Mouse (Mus musculus) embryonic facial prominence, embryonic 13.5 days (tissue): Measurements from ENCODE around the gene Cyb561d2. TPM values are rescaled to one million over a fixed set of nuclear protein-coding genes. Genes with fewer than 3 reads are reported as not detected.
A peak's percentile ranks its signal among the peaks of the same experiment; 100 is the strongest.
"Not testable (repeated sequence)": the region's sequence is repeated elsewhere in the genome, so short reads cannot be mapped to it uniquely, and the experiment has no call there.

Experiments
- ATAC-seq: fragments of 200-750 bp; cut with Nextera tagmentation; 2 replicates; pipeline ENCODE4 v1.8.0; 2017; ENCODE audit warnings: low read depth; ENCODE audit not compliant: insufficient number of reproducible peaks, insufficient read depth, low FRiP score, low TSS enrichment
- H3K27ac ChIP-seq: fragments of 300-500 bp; sonication (generic); 2 replicates; pipeline ENCODE4 v1.5.1; 2015; ENCODE audit warnings: moderate library complexity, mild to moderate bottlenecking, inconsistent platforms
- H3K27me3 ChIP-seq: fragments of 300-500 bp; sonication (generic); 2 replicates; pipeline ENCODE4 v1.6.1; 2015; ENCODE audit warnings: mild to moderate bottlenecking, inconsistent platforms
- H3K36me3 ChIP-seq: fragments of 300-500 bp; sonication (generic); 2 replicates; pipeline ENCODE4 v1.6.1; 2015; ENCODE audit warnings: mild to moderate bottlenecking, inconsistent platforms
- H3K4me1 ChIP-seq: fragments of 300-500 bp; sonication (generic); 2 replicates; pipeline ENCODE4 v1.6.1; 2015; ENCODE audit warnings: inconsistent platforms
- H3K4me2 ChIP-seq: fragments of 300-500 bp; sonication (generic); 2 replicates; pipeline ENCODE4 v1.6.1; 2015; ENCODE audit warnings: moderate library complexity, mild to moderate bottlenecking, inconsistent platforms
- H3K4me3 ChIP-seq: fragments of 300-500 bp; sonication (generic); 2 replicates; pipeline ENCODE4 v1.5.1; 2015; ENCODE audit warnings: mild to moderate bottlenecking, inconsistent platforms
- H3K9ac ChIP-seq: fragments of 300-500 bp; sonication (generic); 2 replicates; pipeline ENCODE4 v1.6.1; 2015; ENCODE audit warnings: mild to moderate bottlenecking, inconsistent platforms
- H3K9me3 ChIP-seq: fragments of 300-500 bp; sonication (generic); 2 replicates; pipeline ENCODE4 v1.6.1; 2016; ENCODE audit warnings: inconsistent platforms
- WGBS: fragments of 180-500 bp; shearing (Covaris S2); methylation state at CpG from one replicate; pipeline ENCODE4 v1.1.7; 2015; ENCODE audit warnings: mixed read lengths; 5-methylcytosine and 5-hydroxymethylcytosine counted together
- polyA plus RNA-seq: library from polyadenylated mRNA; unstranded; fragments of >200 nt; fragmentation: Nextera tagmentation; extraction: Ambion mirVana; gene quantifications from 2 replicates; pipeline ENCODE4 v1.2.1, GENCODE M21; 2015

Gene Cyb561d2
- polyA plus RNA-seq, 1 experiment from 2014 or later = 26.1 TPM

GRCm38 (mm10) chr9:107570845-107571244 lies 28.9 kb upstream of the Cyb561d2 start:
- WGBS = 89% methylated on average over 21 of the region's 21 CpGs
- H3K27me3 ChIP-seq = no peaks in the 10 kb centered on the region
- H3K9ac ChIP-seq = peak overlapping the region; percentile 84
- peaks cover 44% of the 10 kb centered on the region for H3K4me1 ChIP-seq
- no peaks in the 10 kb centered on the region for H3K9me3 ChIP-seq
- peaks cover 45% of the 10 kb centered on the region for H3K36me3 ChIP-seq
- H3K4me2 ChIP-seq = peak overlapping the region; percentile 88
- H3K27ac ChIP-seq = peak overlapping the region; percentile 91; the same call in 1 of the 2 replicates
- no peak for ATAC-seq
- peak overlapping the region; percentile 83 for H3K4me3 ChIP-seq

DNA sequence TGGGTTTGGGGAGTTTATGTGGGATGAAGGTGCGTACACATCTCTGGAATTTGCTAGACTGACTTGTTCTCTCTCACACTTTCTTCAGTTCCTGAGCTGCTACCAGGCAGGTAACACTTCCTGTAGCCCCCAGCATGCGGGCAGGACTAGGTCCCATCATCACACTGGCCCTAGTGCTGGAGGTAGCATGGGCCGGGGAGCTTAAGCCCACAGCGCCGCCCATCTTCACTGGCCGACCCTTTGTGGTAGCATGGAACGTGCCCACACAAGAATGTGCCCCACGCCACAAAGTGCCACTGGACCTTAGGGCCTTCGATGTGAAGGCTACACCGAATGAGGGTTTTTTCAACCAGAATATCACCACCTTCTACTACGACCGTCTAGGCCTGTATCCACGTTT lies 28.0 kb upstream of the Cyb561d2 start:
- WGBS = 45% methylated on average over 13 of the region's 13 CpGs
- Histone ChIP-seq H3K4me2 (peak overlapping the region; percentile 88), H3K4me3 (peak overlapping the region; percentile 83), H3K27me3 (no peaks in the 10 kb centered on the region), H3K27ac (peak overlapping the region; percentile 91), H3K9ac (peak overlapping the region; percentile 84), H3K4me1 (peaks cover 49% of the 10 kb centered on the region), H3K36me3 (peaks cover 52% of the 10 kb centered on the region), H3K9me3 (no peaks in the 10 kb centered on the region)
- ATAC-seq = no peak

DNA sequence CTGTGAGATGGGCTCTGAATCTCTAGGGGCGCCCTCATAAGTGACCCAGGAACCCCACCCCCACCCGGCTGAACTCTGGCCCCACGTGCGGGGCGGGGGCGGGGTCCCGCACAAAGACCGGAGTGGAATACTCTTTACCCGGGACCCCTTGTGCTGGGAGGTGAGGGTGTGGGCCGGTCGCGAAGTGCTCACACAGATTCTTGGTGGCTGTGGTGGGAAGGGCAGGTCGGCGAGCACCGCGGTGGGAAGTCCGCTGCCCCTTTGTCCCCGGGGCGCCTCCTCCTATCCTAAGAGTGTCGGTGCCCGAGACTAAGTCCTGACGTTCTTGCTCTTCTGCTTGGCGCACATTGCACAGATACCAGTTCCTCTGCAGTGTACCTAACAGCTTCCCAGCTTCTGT lies 27.3 kb upstream of the Cyb561d2 start:
- Histone ChIP-seq H3K4me2 (peak overlapping the region; percentile 88), H3K27ac (peak overlapping the region; percentile 91), H3K36me3 (peaks cover 52% of the 10 kb centered on the region), H3K4me1 (peaks cover 51% of the 10 kb centered on the region), H3K4me3 (peak overlapping the region; percentile 83), H3K9ac (peak overlapping the region; percentile 84), H3K9me3 (no peaks in the 10 kb centered on the region), H3K27me3 (no peaks in the 10 kb centered on the region)
- no peak for ATAC-seq
- WGBS = under 1% methylated on average over 23 of the region's 23 CpGs

DNA sequence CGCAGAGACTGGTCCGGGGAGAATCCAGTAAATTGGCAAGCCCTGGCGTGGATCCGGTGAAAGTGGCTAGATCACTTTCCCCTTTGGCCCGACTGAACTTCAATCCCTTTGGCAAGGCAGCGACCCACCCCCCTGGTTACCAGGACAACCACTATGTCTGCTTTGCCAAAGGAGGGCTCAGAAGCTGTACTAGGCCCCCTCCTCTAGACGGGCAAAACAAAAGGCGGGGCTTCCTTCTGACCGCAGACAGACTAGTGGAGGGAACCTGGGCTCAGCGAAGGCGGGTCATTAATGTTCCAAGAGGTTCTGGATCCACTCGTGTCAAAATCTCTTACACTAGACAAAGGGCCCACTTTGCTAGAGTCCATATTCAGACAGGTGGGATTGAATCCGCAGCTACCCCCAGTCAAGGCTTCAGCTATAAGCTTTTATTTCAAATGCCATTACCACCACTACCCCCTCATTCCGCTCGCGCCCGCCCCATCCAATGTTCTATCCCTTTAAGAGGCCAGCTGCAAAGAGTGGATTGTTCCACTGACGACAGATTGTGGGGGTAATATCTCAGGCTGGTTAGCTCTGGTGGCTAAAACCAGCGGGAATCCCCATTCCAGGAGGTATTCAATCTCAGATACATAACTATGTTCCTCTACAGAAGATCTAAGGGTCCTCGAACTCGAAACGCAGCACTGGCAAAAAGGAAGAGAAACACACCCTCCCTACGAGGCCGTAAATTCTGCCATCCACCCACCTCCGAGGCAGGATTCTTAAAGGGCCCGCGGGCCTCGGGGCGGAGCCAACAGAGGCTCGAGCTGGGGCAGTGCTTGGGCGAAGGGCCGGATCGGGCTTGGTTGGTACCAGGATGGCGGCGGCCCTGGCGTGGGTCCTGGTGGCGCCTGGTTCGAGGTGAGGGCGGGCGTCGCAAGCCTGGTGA lies 26.6 kb upstream of the Cyb561d2 start:
- under 1% methylated on average over 41 of the region's 41 CpGs for WGBS
- H3K27me3 ChIP-seq = no peaks in the 10 kb centered on the region
- H3K4me3 ChIP-seq = peak overlapping the region; percentile 83
- ATAC-seq = peak; percentile 82
- H3K4me2 ChIP-seq = peak overlapping the region; percentile 88
- H3K4me1 ChIP-seq = peaks cover 58% of the 10 kb centered on the region
- peak overlapping the region; percentile 91 for H3K27ac ChIP-seq
- H3K9me3 ChIP-seq = no peaks in the 10 kb centered on the region
- peaks cover 48% of the 10 kb centered on the region for H3K36me3 ChIP-seq
- H3K9ac ChIP-seq = peak overlapping the region; percentile 84

DNA sequence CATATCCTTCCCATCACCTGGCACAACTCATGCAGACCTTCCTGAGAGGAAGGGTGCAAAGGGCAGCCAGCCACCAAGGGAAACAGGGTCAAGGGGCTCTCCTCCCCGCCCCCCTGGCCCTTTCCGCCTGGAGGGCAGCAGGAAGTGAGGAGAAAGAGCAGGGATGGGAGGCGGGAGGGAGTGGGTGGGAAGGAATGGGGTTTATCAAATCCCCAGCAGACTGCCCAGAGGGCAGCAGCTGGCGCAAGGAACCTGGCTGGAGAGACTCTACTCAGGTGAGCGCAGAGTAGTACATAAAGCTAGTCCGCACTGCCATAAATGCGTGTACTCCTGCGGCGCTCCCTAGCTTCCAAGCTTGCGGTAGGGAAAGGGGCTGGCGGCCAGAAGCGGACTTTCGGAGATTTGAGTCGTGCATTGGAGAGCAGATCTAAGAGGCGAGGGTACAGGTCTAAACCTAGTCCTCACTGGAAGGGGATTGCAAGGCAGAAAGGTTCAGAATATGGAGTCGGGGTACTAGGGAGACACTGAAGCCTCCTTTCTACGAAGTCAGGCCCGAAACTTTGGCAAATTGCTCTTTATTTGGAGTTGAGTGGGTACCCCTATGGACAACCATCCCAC lies 25.8 kb upstream of the Cyb561d2 start, which contains the start of gene Hyal2:
Hyal2 (plus strand) TSS at position 244 of the 618 bp plus-strand sequence.
- Histone ChIP-seq H3K27me3 (no peaks in the 10 kb centered on the region), H3K36me3 (peaks cover 41% of the 10 kb centered on the region), H3K27ac (peak within 1 kb of the TSS; percentile 91), H3K4me2 (peak within 1 kb of the TSS; percentile 88), H3K4me3 (peak within 1 kb of the TSS; percentile 83), H3K9me3 (no peaks in the 10 kb centered on the region), H3K4me1 (peaks cover 62% of the 10 kb centered on the region), H3K9ac (peak within 1 kb of the TSS; percentile 84)
- 5% methylated on average over 18 of the region's 18 CpGs for WGBS
- no peak for ATAC-seq

GRCm38 (mm10) chr9:107566855-107567254 lies 24.9 kb upstream of the Cyb561d2 start:
- Histone ChIP-seq H3K9me3 (no peaks in the 10 kb centered on the region), H3K4me1 (peaks cover 63% of the 10 kb centered on the region), H3K27ac (peak overlapping the region; percentile 91), H3K9ac (no peak overlapping the region; the same call in 1 of the 2 replicates), H3K4me3 (peak overlapping the region; percentile 83; the same call in 1 of the 2 replicates), H3K4me2 (peak overlapping the region; percentile 88; the same call in 1 of the 2 replicates), H3K27me3 (no peaks in the 10 kb centered on the region), H3K36me3 (peaks cover 37% of the 10 kb centered on the region)
- 57% methylated on average over 3 of the region's 3 CpGs for WGBS
- no peak for ATAC-seq

GRCm38 (mm10) chr9:107566041-107566709 lies 24.2 kb upstream of the Cyb561d2 start:
- H3K27me3 ChIP-seq = no peaks in the 10 kb centered on the region
- no peak for ATAC-seq
- peak overlapping the region; percentile 91; the same call in 1 of the 2 replicates for H3K27ac ChIP-seq
- WGBS = 55% methylated on average over 15 of the region's 15 CpGs
- H3K4me3 ChIP-seq = peak overlapping the region; percentile 2; the same call in 1 of the 2 replicates
- peaks cover 57% of the 10 kb centered on the region for H3K4me1 ChIP-seq
- no peak overlapping the region for H3K9ac ChIP-seq
- no peaks in the 10 kb centered on the region for H3K9me3 ChIP-seq
- H3K4me2 ChIP-seq = peak overlapping the region; percentile 21
- H3K36me3 ChIP-seq = peaks cover 37% of the 10 kb centered on the region

- not testable (repeated sequence) for ATAC-seq, H3K4me3 ChIP-seq, H3K27me3 ChIP-seq, H3K9me3 ChIP-seq, H3K9ac ChIP-seq
- Histone ChIP-seq H3K4me2 (peak overlapping the region; percentile 19; the same call in 1 of the 2 replicates), H3K36me3 (peaks cover 37% of the 10 kb centered on the region), H3K4me1 (peaks cover 50% of the 10 kb centered on the region), H3K27ac (0 out of 2 replicates have a peak overlapping the region, but pooled peaks have one; percentile 18)
- WGBS = 47% methylated on average over 5 of the region's 5 CpGs
Measured at GRCm38 (mm10) chr9:107565556-107565955, 23.6 kb upstream of the Cyb561d2 start.

- Histone ChIP-seq H3K4me1 (peaks cover 42% of the 10 kb centered on the region), H3K27me3 (no peaks in the 10 kb centered on the region), H3K4me3 (peak within 1 kb of the TSS; percentile 91), H3K9ac (peak within 1 kb of the TSS; percentile 87), H3K27ac (peak within 1 kb of the TSS; percentile 51; the same call in 1 of the 2 replicates), H3K9me3 (no peaks in the 10 kb centered on the region), H3K36me3 (peaks cover 59% of the 10 kb centered on the region), H3K4me2 (peak within 1 kb of the TSS; percentile 83)
- 0% methylated on average over 44 of the region's 46 CpGs for WGBS
- peak; percentile 87 for ATAC-seq
Measured at GRCm38 (mm10) chr9:107563029-107563581, 21.1 kb upstream of the Cyb561d2 start, which contains the start of gene Tusc2. Tusc2 (plus strand) TSS chr9:107563255.

GRCm38 (mm10) chr9:107556346-107556745 lies 14.4 kb upstream of the Cyb561d2 start:
- WGBS = 71% methylated on average over 3 of the region's 3 CpGs
- H3K9ac ChIP-seq = peak overlapping the region; percentile 86; the same call in 1 of the 2 replicates
- peaks cover 48% of the 10 kb centered on the region for H3K36me3 ChIP-seq
- peaks cover 46% of the 10 kb centered on the region for H3K4me1 ChIP-seq
- peak overlapping the region; percentile 96 for H3K4me2 ChIP-seq
- H3K27ac ChIP-seq = no peak overlapping the region
- H3K27me3 ChIP-seq = no peaks in the 10 kb centered on the region
- H3K9me3 ChIP-seq = no peaks in the 10 kb centered on the region
- no peak for ATAC-seq
- H3K4me3 ChIP-seq = peak overlapping the region; percentile 66
